Mouse (Mus musculus) lung, postnatal 14 days (tissue): ENCODE measurements around the gene Ripply3.
"Not testable (repeated sequence)": the region's sequence is repeated elsewhere in the genome, so short reads cannot be mapped to it uniquely, and the experiment has no call there.

ENCODE experiments used
- DNase-seq: peaks from one replicate; pipeline ENCODE4 v3.0.0; 2021

The Ripply3 gene

DNA sequence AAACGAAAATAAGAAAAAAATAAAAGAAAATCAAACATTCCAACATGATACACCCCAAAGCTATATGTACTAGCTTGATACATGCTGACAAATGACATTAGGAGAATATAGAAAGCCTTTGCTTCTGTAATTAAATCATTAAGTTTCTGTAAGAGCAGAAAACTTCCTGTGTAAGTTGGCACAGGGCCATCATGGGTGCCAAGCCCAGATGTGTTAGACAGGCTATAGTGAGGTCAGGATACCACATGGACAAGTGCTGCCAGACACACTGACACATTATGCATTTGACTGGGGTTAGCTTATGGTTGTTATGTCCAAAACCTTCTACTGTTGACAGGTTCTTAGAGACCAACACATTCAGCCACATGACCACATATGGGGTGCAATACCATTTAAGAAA, 13.0 kb upstream of the Ripply3 start:
- DNase-seq: no peak

DNA sequence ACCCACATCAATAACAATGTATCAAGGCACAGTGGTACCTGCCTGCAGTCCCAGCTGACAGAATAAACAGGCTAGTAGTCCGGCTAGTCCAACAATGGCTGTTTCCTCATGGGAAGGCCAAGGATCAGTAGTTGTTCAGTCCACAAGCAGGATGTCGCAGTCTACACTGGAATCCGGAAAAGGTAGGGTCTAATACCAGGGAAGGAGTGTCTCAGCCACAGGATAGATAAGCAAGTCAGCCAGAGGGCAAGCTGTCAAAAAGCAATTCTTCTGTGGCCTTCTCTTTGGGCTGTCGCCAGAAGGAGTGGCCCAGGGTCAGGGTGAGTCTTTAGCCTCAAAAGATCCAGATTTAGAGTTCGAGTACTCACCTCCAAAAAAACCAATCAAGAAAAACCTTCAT, 10.5 kb upstream of the Ripply3 start:
- peak; percentile 49 for DNase-seq

- no peak for DNase-seq
Measured at GRCm38 (mm10) chr16:94320223-94320622, 8.0 kb upstream of the Ripply3 start.

DNA sequence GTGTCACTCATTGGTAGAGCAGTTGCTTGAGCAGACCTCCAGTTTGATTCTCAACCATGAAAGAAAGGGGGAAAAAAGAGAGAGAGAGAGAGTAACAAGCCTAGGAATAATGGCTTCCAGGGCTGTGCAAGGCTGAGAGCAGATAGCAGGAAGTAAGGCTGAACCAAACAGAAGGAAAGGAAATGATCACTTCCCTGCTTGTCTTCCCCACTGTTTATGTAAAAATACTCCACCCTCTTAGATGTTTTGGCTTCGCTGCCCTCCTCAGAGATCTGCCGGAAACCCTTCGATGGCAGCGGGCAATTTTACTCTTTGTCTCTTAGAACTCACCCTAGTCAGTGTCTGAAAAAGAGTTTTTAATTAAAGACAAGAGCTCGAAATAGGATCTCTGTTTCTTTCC, 4.5 kb upstream of the Ripply3 start:
- peak; percentile 41 for DNase-seq

GRCm38 (mm10) chr16:94326008-94326407, 2.2 kb upstream of the Ripply3 start:
- no peak for DNase-seq

DNA sequence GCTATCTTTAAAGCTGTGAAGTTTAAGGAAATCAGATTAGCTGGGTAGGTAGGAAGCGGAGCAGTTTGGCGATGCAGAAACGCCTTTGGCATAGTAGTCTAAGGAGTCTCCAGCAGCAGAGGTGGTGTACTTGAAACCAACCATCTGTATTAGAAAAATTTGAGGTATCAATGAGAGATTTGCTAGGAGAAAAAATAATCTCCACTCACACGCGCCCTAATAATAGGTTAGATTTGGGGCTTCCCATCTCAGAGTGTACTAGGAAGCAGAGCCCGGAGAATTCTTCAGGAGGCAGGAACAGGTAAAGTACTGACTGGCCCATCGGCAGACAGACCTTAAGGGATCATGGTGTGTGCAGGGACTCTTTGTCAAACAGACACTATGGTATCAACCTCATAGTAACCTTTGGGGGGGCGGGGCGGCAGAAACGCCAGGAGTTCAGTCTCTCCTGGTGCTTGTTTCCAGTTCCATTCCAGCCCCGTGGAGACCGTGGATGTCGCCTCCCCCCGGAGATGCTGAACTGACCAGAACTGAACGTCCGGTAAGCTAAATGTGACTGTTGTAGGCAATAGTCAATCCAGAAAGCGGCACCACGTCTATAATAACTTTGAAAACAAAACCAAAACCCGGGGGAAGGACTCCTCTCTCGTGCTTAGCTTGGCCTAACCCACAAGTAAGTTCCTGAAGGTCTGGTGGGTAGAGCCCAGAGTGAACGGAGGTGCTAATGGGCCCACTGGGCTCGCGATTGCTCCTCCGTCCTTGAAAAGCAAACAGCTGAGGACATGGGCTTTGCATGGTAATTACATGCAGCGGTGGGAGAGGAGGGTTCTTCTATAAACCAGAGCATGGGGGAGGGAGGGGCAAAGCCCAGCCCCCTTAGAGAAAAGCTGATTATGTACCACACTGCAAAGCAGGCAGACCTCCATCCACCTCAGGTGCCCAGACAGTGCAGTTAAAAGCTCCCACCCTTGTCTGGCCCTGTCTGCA, 954 bp downstream of the Ripply3 start:
- DNase-seq: no peak

GRCm38 (mm10) chr16:94330429-94330828, 2.2 kb downstream of the Ripply3 start:
- no peak for DNase-seq

- no peak for DNase-seq
Measured at GRCm38 (mm10) chr16:94331233-94331885, 3.1 kb downstream of the Ripply3 start.

DNA sequence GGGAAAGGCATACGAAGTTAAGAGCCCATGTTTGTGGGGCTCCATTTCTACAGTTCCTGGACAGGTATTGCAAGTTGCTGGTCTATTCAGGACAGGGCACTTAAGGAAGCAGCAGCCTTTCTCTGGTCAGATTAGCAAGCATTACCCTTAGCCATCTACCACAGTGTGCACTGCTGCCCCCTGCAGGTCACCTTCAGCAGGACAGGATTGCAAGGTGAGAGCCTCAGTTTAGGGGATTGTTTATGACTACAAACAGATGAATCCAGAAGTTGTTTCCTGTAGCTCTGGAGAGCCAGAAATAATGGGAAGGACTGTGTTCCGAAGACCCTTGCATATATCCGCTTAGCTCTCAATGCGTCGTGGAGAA, 3.6 kb downstream of the Ripply3 start:
- DNase-seq: peak; percentile 85

DNA sequence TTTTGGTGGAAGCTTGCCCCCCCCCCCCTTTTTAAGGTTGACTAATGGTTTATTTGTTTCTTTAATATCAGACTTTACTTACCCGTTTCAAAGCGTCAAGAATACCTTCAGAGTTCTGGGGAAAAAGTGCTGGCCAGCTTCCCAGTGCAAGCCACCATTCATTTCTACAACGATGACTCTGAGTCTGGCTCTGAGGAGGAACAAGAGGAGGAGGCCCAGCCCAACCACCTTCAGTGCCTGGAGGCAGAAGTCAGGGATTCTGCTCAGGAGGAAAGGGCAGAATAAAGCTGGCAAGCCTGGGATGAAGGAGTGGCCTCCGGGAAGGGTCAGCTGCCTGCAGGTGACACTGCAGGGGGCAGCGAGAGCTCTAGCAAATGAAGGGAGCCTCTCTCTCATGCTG, 7.4 kb downstream of the Ripply3 start:
- no peak for DNase-seq

DNA sequence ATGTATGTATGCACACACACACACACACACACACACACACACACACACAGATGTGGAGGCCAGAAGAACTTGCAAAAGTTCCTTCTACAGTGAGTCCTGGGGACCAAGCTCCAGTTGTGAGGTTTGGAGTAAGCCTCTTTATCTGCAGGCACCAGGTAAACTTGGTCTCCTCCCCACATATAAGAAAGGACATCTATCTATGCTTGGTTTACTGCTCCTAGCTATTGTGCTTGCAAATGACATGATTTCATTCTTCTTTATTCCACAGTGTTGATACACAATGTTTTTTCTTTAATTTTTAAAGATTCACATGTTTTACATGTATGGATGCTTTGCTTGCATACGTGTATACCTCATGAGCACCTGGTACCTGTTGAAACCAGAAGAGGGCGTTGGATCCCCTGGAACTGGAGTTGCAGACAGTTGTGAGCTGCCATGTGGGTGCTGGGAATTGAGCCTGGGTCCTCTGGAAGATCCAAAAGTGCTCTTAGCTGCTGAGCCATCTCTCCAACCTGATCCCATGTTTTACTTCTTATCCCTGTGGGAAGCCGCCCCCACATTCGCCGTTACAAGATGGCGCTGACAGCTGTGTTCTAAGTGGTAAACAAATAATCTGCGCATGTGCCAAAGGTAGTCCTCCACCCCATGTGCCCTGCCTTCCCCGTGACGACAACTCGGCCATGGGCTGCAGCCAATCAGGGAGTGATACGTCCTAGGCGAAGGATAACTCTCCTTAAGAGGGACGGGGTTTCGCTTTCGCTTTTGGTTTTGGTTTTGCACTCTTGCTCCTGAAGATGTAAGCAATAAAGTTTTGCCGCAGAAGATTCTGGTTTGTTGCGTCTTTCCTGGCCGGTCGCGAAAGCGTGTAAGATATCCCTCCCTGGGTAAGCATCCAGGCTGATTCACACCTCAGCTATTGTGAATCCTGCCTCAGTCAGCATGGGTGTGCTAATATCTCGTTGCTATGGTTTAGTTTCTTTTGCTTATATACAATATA, 11.2 kb downstream of the Ripply3 start:
- DNase-seq: not testable (repeated sequence)

- no peak for DNase-seq
Measured at GRCm38 (mm10) chr16:94345733-94346132, 17.5 kb downstream of the Ripply3 start.

DNA sequence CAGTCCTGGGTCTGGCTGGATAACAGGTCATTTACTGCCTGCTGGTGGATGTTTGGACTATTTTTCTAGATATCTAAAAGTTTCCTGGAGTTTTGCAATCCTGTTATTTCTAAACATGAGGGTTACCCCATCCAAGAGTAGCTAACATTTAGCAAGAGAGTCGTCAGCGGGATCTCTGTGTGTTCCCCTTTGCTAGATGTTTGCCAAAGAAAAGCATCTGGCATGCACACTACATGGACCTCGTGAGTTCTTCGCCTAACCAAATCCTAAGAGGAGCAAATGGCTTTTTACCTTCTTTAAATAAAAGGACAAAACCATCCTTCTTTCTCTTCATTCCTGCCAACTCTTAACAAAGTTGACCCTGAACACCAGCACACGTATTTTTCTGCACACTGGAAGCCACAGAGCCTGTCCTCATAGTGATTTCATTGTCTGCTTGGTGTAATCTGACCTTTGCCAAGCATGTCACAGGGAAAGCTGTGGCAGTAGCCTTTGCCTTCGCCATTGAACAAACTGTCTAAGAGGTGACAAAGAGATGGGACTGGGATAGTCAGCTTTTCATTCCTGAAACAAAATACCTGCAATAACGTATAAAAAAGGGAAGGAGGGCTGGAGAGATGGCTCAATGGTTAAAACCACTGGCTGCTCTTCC, 19.0 kb downstream of the Ripply3 start:
- DNase-seq: no peak

GRCm38 (mm10) chr16:94348779-94349178, 20.6 kb downstream of the Ripply3 start:
- no peak for DNase-seq

GRCm38 (mm10) chr16:94349588-94350286, 21.5 kb downstream of the Ripply3 start:
- no peak for DNase-seq

DNA sequence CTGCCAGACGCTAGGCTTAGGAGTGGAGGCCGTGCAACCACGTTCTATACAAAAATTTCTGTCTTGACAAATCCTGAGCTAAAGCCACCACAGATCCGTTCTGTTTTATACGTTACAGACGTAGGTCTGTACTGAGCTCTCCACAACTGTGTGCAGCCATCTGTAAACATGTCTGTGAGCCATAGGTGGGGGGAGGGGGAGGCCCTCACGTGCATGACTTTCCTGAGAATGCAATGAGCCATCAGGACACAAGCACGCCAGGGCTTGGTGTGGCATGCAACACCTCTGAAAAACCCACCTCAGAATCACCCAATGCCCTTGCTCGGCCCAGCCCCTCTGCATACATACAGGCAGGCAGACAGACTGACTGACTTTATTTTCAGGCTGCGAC, 22.1 kb downstream of the Ripply3 start:
- no peak for DNase-seq

GRCm38 (mm10) chr16:94354450-94354849, 26.2 kb downstream of the Ripply3 start:
- DNase-seq: no peak

- DNase-seq: no peak
Measured at GRCm38 (mm10) chr16:94356046-94356445, 27.8 kb downstream of the Ripply3 start.

GRCm38 (mm10) chr16:94356776-94357494, 28.7 kb downstream of the Ripply3 start:
- DNase-seq: no peak

- DNase-seq: no peak
Measured at GRCm38 (mm10) chr16:94358091-94358490, 29.9 kb downstream of the Ripply3 start.
